Mouse (Mus musculus): Measurements from ENCODE around the gene Asic2. TPM values are rescaled to one million over a fixed set of nuclear protein-coding genes. Genes with fewer than 3 reads are reported as not detected.
A peak's percentile ranks its signal among the peaks of the same experiment; 100 is the strongest.

Gene Asic2
- polyA plus RNA-seq, 1 experiment = not detected

- H3K4me3 ChIP-seq (ENCODE audit: insufficient read depth, low read length) = no peak overlapping the region
- H3K27ac ChIP-seq (ENCODE audit: insufficient read depth, low read length) = no peak overlapping the region
- TF ChIP-seq POLR2A (IDR thresholded peaks at IDR 0.05; ENCODE audit: low read depth, low read length) (no peak), CTCF (IDR thresholded peaks at IDR 0.05; ENCODE audit: borderline replicate concordance, insufficient read depth, low read length) (no peak)
- no peaks in the 10 kb centered on the region for H3K4me1 ChIP-seq (ENCODE audit: control insufficient read depth, insufficient read depth, low read length)
Measured at GRCm38 (mm10) chr11:81965653-81966625, 2.3 kb downstream of the Asic2 start.

DNA sequence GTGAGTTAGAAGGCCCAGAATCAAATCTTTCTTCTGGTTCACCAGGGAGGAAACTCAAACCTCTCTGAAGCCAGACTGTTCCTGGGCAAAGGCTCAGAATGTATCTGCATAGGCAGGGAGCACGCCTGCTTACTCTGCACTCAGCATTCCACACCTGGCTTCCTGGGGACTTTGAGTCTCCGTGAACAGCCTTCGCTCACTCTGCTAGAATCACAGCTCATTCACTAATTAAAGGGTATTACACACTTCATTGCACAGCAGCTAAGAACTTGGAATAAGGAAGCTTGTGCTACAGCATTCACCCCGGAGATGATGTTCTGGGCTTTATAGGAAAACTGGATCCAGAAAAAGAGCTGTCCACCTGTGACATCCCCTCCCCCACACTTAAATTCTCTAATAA lies 3.7 kb downstream of the Asic2 start:
- Histone ChIP-seq H3K4me1 (ENCODE audit: control insufficient read depth, insufficient read depth, low read length) (no peaks in the 10 kb centered on the region), H3K27ac (ENCODE audit: insufficient read depth, low read length) (no peak overlapping the region), H3K4me3 (ENCODE audit: insufficient read depth, low read length) (no peak overlapping the region)
- TF ChIP-seq POLR2A (IDR thresholded peaks at IDR 0.05; ENCODE audit: low read depth, low read length) = no peak
- TF ChIP-seq CTCF (IDR thresholded peaks at IDR 0.05; ENCODE audit: borderline replicate concordance, insufficient read depth, low read length) = no peak

DNA sequence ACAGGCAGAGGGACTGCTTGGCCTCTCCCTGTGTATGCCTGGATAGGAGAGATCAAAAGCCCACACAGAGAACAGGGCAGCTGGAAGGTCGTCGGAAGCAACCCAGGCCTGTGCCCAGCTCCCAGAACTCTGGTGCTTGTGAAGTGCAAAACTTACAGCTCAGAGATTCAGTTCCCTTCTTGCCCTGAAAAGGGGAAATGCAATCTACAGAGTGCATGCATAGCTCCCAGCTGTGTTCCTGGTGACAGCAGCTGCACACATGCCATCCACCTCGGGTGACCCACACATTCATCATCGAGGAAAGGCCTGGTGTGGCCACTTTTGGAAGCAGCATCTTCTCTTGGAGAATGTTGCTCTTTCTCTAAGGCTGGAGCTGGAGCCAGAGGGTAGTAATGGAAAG lies 13.9 kb downstream of the Asic2 start:
- Histone ChIP-seq H3K4me3 (ENCODE audit: insufficient read depth, low read length) (no peak overlapping the region), H3K27ac (ENCODE audit: insufficient read depth, low read length) (no peak overlapping the region), H3K4me1 (ENCODE audit: control insufficient read depth, insufficient read depth, low read length) (no peaks in the 10 kb centered on the region)
- TF ChIP-seq POLR2A (IDR thresholded peaks at IDR 0.05; ENCODE audit: low read depth, low read length) (no peak), CTCF (IDR thresholded peaks at IDR 0.05; ENCODE audit: borderline replicate concordance, insufficient read depth, low read length) (no peak)

DNA sequence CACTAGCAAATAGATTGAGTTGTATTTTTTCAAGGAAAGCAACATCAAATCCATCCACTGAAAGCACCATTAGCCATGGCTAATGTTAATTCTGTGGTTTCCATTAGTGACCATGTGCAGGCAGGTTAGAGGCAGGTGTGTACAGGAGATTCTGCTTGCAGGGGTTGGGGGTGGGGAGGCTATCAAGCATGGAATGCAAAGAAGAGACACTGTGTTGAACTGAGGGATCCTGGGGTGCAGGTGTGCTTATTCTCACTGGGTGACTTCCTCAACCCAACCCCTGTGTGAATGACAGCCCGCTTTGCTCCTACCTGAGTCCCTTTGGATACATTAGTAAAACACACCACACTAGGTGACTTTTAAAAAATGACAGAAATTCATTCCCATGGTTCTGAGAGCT lies 20.2 kb downstream of the Asic2 start:
- Histone ChIP-seq H3K4me1 (ENCODE audit: control insufficient read depth, insufficient read depth, low read length) (no peaks in the 10 kb centered on the region), H3K27ac (ENCODE audit: insufficient read depth, low read length) (no peak overlapping the region), H3K4me3 (ENCODE audit: insufficient read depth, low read length) (no peak overlapping the region)
- TF ChIP-seq CTCF (IDR thresholded peaks at IDR 0.05; ENCODE audit: borderline replicate concordance, insufficient read depth, low read length) = no peak
- no peak for TF ChIP-seq POLR2A (IDR thresholded peaks at IDR 0.05; ENCODE audit: low read depth, low read length)

GRCm38 (mm10) chr11:81942167-81942566 lies 26.1 kb downstream of the Asic2 start:
- TF ChIP-seq CTCF (IDR thresholded peaks at IDR 0.05; ENCODE audit: borderline replicate concordance, insufficient read depth, low read length) (no peak), POLR2A (IDR thresholded peaks at IDR 0.05; ENCODE audit: low read depth, low read length) (no peak)
- no peak overlapping the region for H3K27ac ChIP-seq (ENCODE audit: insufficient read depth, low read length)
- H3K4me3 ChIP-seq (ENCODE audit: insufficient read depth, low read length) = no peak overlapping the region
- H3K4me1 ChIP-seq (ENCODE audit: control insufficient read depth, insufficient read depth, low read length) = no peaks in the 10 kb centered on the region

- H3K27ac ChIP-seq (ENCODE audit: insufficient read depth, low read length) = no peak overlapping the region
- no peak overlapping the region for H3K4me3 ChIP-seq (ENCODE audit: insufficient read depth, low read length)
- TF ChIP-seq CTCF (IDR thresholded peaks at IDR 0.05; ENCODE audit: borderline replicate concordance, insufficient read depth, low read length) = peak; percentile 48; the same call in 1 of the 2 replicates
- no peak for TF ChIP-seq POLR2A (IDR thresholded peaks at IDR 0.05; ENCODE audit: low read depth, low read length)
- H3K4me1 ChIP-seq (ENCODE audit: control insufficient read depth, insufficient read depth, low read length) = no peaks in the 10 kb centered on the region
Measured at GRCm38 (mm10) chr11:81940988-81941387, 27.3 kb downstream of the Asic2 start.

GRCm38 (mm10) chr11:81937516-81937915 lies 30.7 kb downstream of the Asic2 start:
- H3K4me3 ChIP-seq (ENCODE audit: insufficient read depth, low read length) = no peak overlapping the region
- TF ChIP-seq CTCF (IDR thresholded peaks at IDR 0.05; ENCODE audit: borderline replicate concordance, insufficient read depth, low read length) (no peak), POLR2A (IDR thresholded peaks at IDR 0.05; ENCODE audit: low read depth, low read length) (no peak)
- H3K27ac ChIP-seq (ENCODE audit: insufficient read depth, low read length) = no peak overlapping the region
- H3K4me1 ChIP-seq (ENCODE audit: control insufficient read depth, insufficient read depth, low read length) = no peaks in the 10 kb centered on the region

DNA sequence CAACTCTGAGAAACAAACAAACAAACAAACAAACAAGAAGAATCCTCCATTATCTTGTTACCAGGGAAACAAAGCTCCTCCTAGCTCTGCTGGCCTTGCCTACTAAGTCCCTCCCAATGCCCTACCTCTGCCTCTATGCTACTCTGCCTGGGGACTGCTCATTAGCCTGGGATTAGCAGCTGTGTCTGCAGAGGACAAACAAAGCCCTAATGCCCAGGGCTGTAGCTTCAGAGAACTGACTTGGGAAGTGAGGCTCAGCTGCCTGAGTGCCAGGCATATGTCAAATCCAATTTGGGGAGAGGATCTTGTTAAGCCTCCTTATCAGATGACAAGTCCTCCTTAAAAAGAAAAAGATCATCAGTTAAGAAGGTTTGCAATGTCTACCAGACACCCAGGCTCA lies 41.9 kb downstream of the Asic2 start:
- no peak overlapping the region for H3K4me3 ChIP-seq (ENCODE audit: insufficient read depth, low read length)
- H3K27ac ChIP-seq (ENCODE audit: insufficient read depth, low read length) = no peak overlapping the region
- no peaks in the 10 kb centered on the region for H3K4me1 ChIP-seq (ENCODE audit: control insufficient read depth, insufficient read depth, low read length)
- TF ChIP-seq POLR2A (IDR thresholded peaks at IDR 0.05; ENCODE audit: low read depth, low read length) (no peak), CTCF (IDR thresholded peaks at IDR 0.05; ENCODE audit: borderline replicate concordance, insufficient read depth, low read length) (no peak)

DNA sequence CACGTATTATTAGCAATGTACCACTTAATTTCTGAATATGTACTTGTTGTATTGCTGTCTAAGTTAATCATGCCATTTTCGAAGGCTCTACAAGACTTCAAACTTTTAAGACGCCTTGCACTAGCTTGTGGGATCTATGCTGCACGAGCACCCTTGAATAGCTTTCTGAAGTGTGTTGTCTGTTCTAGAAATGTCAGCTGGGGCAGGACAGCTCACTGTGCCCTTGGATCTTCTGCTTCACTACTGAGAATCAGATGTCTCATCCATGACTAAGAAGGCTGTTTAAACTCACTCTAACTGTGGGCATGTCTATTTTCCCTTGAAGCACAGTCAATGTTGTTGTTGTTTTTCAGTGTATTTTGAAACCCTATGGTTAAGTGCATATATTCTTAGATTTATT lies 44.6 kb downstream of the Asic2 start:
- Histone ChIP-seq H3K4me1 (ENCODE audit: control insufficient read depth, insufficient read depth, low read length) (no peaks in the 10 kb centered on the region), H3K27ac (ENCODE audit: insufficient read depth, low read length) (no peak overlapping the region), H3K4me3 (ENCODE audit: insufficient read depth, low read length) (no peak overlapping the region)
- TF ChIP-seq CTCF (IDR thresholded peaks at IDR 0.05; ENCODE audit: borderline replicate concordance, insufficient read depth, low read length) (no peak), POLR2A (IDR thresholded peaks at IDR 0.05; ENCODE audit: low read depth, low read length) (no peak)

- Histone ChIP-seq H3K4me1 (ENCODE audit: control insufficient read depth, insufficient read depth, low read length) (no peaks in the 10 kb centered on the region), H3K27ac (ENCODE audit: insufficient read depth, low read length) (no peak overlapping the region), H3K4me3 (ENCODE audit: insufficient read depth, low read length) (no peak overlapping the region)
- TF ChIP-seq CTCF (IDR thresholded peaks at IDR 0.05; ENCODE audit: borderline replicate concordance, insufficient read depth, low read length) (no peak), POLR2A (IDR thresholded peaks at IDR 0.05; ENCODE audit: low read depth, low read length) (no peak)
Measured at GRCm38 (mm10) chr11:81923096-81923495, 45.2 kb downstream of the Asic2 start.

All from embryonic fibroblast, embryonic 13.5 days (primary cell).